Mouse (Mus musculus) G1E (cell line): Measurements from ENCODE around the gene Nktr. TPM values are rescaled to one million over a fixed set of nuclear protein-coding genes. Genes with fewer than 3 reads are reported as not detected.

Experiments used
- ATAC-seq: 2 replicates; pipeline ENCODE4 v1.8.0; 2016; ENCODE audit warnings: mild to moderate bottlenecking; ENCODE audit not compliant: insufficient number of reproducible peaks, poor library complexity, low FRiP score, severe bottlenecking; ENCODE audit errors: extremely low read depth
- DNase-seq: peaks from one replicate; pipeline ENCODE4 v3.0.0; 2012; ENCODE audit warnings: low spot score
- H3K27me3 ChIP-seq: 2 replicates; pipeline ENCODE4 v1.6.1; 2012; ENCODE audit warnings: mild to moderate bottlenecking, low read length, inconsistent platforms; ENCODE audit not compliant: insufficient read depth
- H3K36me3 ChIP-seq: replicated peaks from 2 replicates; pipeline ENCODE3; 2012; ENCODE audit warnings: mild to moderate bottlenecking, inconsistent platforms
- H3K4me1 ChIP-seq: 2 replicates; pipeline ENCODE4 v1.6.1; 2012; ENCODE audit warnings: low read depth, low read length, inconsistent platforms, mixed read lengths; ENCODE audit not compliant: insufficient read depth
- H3K4me3 ChIP-seq: 2 replicates; pipeline ENCODE4 v1.5.1; 2012; ENCODE audit warnings: low read depth, mild to moderate bottlenecking, inconsistent platforms, low read length, moderate library complexity, mixed read lengths
- H3K9me3 ChIP-seq: replicated peaks from 2 replicates; pipeline ENCODE4 v1.6.1; 2012; ENCODE audit warnings: inconsistent platforms
- CTCF ChIP-seq: IDR thresholded peaks from 2 replicates; pipeline ENCODE4 v1.5.1; 2012; ENCODE audit warnings: low read depth, low read length, inconsistent platforms, mixed read lengths
- GATA1 ChIP-seq: IDR thresholded peaks from 2 replicates; pipeline ENCODE4 v1.6.1; 2012; ENCODE audit warnings: borderline replicate concordance, low read length, inconsistent platforms, mixed read lengths
- GATA2 ChIP-seq: IDR thresholded peaks from 2 replicates; pipeline ENCODE4 v1.6.1; 2012; ENCODE audit warnings: low read depth, low read length, inconsistent platforms, borderline replicate concordance
- POLR2AphosphoS5 ChIP-seq: IDR thresholded peaks from 2 replicates; pipeline ENCODE4 v1.6.1; 2012; ENCODE audit warnings: low read depth, low read length, inconsistent platforms; ENCODE audit not compliant: insufficient replicate concordance
- TAL1 ChIP-seq: conservative IDR thresholded peaks from 2 replicates; pipeline ENCODE4 v1.6.1; 2012; ENCODE audit warnings: low read depth, low read length, inconsistent platforms, mixed read lengths
- polyA plus RNA-seq: library from polyadenylated mRNA; stranded (reverse); fragments of >175 nt; gene quantifications from 2 replicates; pipeline ENCODE4 v1.2.3, GENCODE M21; 2012
- total RNA-seq, 2 experiments: library from RNA; stranded (forward) in 1 of 2; stranded (reverse) in 1 of 2; fragments of 200-1000 nt in 1 of 2; fragments of >200 nt in 1 of 2; fragmentation: Nextera tagmentation in 1 of 2; gene quantifications; 2 replicates each; pipeline ENCODE4 v1.2.3; 2014 to 2017

The Nktr gene
- total and polyA plus RNA-seq, 3 experiments, result 33.2 to 339 (median 135) TPM

DNA sequence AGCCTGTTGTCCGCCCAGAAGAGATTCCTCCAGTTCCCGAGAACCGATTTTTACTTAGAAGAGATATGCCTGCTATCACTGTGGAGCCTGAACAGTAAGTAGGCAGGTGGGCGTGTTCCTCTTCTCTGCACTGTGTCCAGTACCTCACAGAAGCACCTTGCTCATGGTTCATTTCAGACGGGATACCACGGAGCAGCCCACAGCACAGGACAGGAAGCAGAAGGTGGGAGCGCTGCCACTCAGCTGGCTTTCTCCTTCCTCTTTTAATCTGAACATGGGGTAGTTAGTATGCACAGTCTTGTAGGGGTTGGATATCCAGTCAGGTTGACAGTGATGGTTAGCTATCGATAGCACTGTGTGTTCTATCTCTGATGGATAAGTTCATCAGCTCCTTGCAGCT lies 25.1 kb downstream of the Nktr start:
- TF ChIP-seq GATA2, result no peak
- TF ChIP-seq CTCF, result no peak
- Histone ChIP-seq H3K4me3 (no peak overlapping the region), H3K9me3 (no peaks in the 10 kb centered on the region), H3K36me3 (peaks cover 92% of the 10 kb centered on the region), H3K4me1 (peaks cover 2% of the 10 kb centered on the region; the same call in 1 of the 2 replicates), H3K27me3 (no peaks in the 10 kb centered on the region)
- no peak for ATAC-seq
- DNase-seq, result no peak

DNA sequence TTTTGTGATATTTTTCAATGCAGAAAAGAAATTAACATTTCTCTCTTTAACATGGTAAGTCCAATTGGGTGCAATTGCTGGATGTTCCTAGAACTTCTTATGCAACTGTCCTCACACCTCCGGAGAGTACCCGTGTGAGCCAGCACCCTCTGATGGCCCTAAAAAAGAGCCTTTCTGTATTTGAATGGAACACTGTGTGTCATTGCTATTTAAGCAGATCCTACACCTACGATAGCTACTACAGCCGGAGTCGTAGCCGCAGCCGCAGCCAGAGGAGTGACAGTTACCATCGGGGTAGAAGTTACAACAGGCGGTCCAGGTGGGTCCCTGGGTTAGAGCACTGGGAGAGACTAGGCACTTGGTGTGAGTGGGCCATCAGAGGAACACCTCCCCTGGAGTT lies 33.8 kb downstream of the Nktr start:
- peaks cover 97% of the 10 kb centered on the region for H3K36me3 ChIP-seq
- DNase-seq, result no peak

DNA sequence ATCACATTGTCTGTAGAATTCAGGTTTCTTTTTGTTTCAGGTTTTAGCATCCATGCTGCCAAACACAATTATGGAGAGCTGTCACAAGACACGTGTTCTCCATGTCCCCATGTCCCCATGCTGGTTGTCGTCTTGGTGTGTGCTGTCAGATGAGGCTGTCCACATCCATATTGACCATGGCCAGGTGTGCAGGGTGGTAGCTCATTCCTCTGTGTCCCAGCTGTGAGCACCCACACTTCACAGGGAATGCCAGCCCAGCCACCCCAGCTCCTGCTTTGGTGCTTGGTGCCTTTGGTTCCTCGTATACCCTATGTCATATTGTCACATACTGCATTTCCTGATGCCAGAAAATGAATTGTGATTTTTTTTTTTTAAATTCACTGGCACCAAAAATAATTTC lies 35.7 kb downstream of the Nktr start:
- peaks cover 21% of the 10 kb centered on the region for H3K4me1 ChIP-seq
- H3K36me3 ChIP-seq, result peaks cover 92% of the 10 kb centered on the region
- H3K9me3 ChIP-seq, result no peaks in the 10 kb centered on the region
- H3K4me3 ChIP-seq, result no peak overlapping the region
- no peak for ATAC-seq
- peaks cover 14% of the 10 kb centered on the region for H3K27me3 ChIP-seq
- no peak for DNase-seq
- TF ChIP-seq CTCF (no peak), POLR2AphosphoS5 (no peak), GATA2 (no peak), TAL1 (no peak), GATA1 (no peak)

More for the DNA sequence above, 33.8 kb downstream of the Nktr start:
- TF ChIP-seq GATA1 (no peak), POLR2AphosphoS5 (no peak)
- H3K9me3 ChIP-seq, result no peaks in the 10 kb centered on the region
- peaks cover 7% of the 10 kb centered on the region for H3K4me1 ChIP-seq
- no peak for ATAC-seq
- H3K27me3 ChIP-seq, result no peaks in the 10 kb centered on the region
- no peak overlapping the region for H3K4me3 ChIP-seq

- ATAC-seq, result no peak
- Histone ChIP-seq H3K36me3 (peaks cover 70% of the 10 kb centered on the region), H3K4me3 (no peak overlapping the region), H3K27me3 (peaks cover 34% of the 10 kb centered on the region), H3K4me1 (peaks cover 27% of the 10 kb centered on the region), H3K9me3 (no peaks in the 10 kb centered on the region)
- TF ChIP-seq GATA2 (no peak), GATA1 (no peak), TAL1 (no peak), CTCF (no peak), POLR2AphosphoS5 (no peak)
- DNase-seq, result no peak
Measured at GRCm38 (mm10) chr9:121756785-121757184, 37.8 kb downstream of the Nktr start.

DNA sequence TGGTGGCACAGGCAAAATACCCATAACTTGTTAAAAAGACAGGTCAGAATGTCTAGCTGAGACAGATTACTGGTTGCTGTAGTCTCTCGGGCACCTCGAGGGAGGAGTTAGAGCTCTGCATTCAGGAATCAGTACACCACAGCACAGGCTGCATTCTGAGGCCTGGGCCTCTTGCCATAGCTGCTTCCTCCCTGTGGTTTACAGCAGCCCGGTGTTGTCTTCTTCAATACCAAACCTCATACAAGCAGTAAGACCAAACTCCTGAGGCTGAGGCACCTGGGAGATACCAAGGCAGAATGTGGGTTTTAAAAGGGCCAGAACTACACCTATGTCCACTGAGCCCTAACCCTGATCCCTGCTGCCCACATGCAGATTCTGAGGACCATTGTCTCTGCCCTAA lies 38.5 kb downstream of the Nktr start:
- Histone ChIP-seq H3K9me3 (no peaks in the 10 kb centered on the region), H3K4me3 (no peak overlapping the region), H3K36me3 (peaks cover 64% of the 10 kb centered on the region), H3K4me1 (peaks cover 27% of the 10 kb centered on the region), H3K27me3 (peaks cover 41% of the 10 kb centered on the region)
- ATAC-seq, result no peak
- TF ChIP-seq GATA1 (no peak), TAL1 (no peak), POLR2AphosphoS5 (no peak), GATA2 (no peak), CTCF (no peak)
- DNase-seq, result no peak

- H3K4me1 ChIP-seq, result peaks cover 27% of the 10 kb centered on the region
- peaks cover 57% of the 10 kb centered on the region for H3K36me3 ChIP-seq
- no peaks in the 10 kb centered on the region for H3K9me3 ChIP-seq
- peaks cover 48% of the 10 kb centered on the region for H3K27me3 ChIP-seq
- ATAC-seq (no peak), DNase-seq (no peak)
- no peak for TF ChIP-seq GATA1
- peak; percentile 63; the same call in 1 of the 2 replicates for TF ChIP-seq POLR2AphosphoS5
- H3K4me3 ChIP-seq, result no peak overlapping the region
Measured at GRCm38 (mm10) chr9:121757835-121758814, 39.2 kb downstream of the Nktr start.
